Mouse (Mus musculus) embryo, embryonic 9.5 days (tissue): ENCODE results near the gene Slc25a42.

Experiments used
- DNase-seq: peaks from one replicate; pipeline ENCODE4 v3.0.0-alpha.2; 2017; ENCODE audit errors: extremely low spot score

Slc25a42 gene

GRCm38 (mm10) chr8:70170748-70171147, 41.4 kb downstream of the Slc25a42 start:
- DNase-seq: no peak

- no peak for DNase-seq
Observed at GRCm38 (mm10) chr8:70170116-70170515, 42.0 kb downstream of the Slc25a42 start.

DNA sequence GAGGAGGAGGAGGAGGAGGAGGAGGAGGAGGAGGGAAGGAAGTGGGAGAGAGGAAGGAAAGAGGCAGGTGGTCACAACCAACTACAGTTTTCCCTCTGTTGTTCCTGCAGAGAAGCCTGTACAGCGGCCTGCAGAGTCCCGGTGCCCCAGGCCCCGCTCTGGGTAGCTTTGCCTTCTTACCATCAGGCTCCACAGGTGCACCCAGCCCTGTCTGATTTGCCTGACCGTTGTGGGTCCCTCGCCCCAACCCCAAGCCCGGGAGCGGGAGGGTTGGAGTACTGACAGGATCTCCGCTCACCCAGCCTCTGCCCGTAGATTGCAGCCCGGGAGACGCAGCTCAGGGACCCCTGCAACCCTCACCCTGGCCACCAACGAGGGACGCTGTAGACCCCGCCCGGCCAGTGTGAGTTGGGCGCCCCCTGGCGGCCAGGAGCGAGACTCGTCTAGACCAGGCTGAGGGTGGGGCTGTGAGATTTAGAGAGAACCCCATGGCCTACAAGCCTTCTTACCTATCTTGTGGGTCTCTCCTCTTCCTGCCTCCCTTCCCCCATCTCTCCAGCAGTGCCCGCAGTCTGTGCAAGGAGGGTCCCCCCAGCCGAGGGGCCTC, 45.5 kb downstream of the Slc25a42 start:
- peak; percentile 86 for DNase-seq

DNA sequence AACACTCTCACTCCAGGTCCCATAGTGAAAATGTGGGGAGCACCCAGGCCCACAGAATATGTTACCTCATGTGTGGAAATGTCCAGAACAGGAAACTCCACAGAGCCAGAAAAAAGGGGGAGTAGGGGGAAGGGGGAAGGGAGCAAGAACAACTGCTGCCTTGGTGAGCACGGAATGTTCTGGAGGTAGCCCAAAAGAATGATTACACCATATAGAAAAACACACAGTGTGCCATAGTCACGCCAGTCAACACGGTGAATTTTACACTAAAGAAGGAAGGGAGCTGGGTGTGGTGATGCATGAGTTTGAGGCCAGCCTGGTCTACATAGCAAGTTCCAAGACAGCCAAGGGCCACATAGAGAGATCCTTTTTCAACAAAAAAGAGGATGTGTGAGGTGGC, 48.8 kb downstream of the Slc25a42 start:
- DNase-seq: no peak

DNA sequence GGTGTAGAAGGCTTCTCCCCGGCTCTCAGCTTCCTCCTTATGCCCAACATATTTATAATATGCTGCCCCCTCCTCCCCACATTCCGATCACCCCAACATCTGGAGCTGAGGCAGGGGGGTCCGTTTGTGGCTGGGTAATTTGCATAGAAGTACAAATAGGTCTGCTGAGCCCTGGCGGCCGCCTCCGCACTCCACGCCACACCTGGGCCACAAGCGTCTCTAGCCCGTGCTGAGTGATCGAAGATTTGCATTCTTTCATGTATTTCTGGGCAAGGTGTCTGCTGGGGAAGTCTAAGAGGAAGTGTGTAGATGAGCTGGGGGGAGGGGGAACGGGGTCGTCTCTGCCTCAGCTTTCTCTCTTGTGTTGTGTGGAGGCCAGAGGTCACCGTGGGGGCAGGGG, 52.1 kb downstream of the Slc25a42 start:
- no peak for DNase-seq

DNA sequence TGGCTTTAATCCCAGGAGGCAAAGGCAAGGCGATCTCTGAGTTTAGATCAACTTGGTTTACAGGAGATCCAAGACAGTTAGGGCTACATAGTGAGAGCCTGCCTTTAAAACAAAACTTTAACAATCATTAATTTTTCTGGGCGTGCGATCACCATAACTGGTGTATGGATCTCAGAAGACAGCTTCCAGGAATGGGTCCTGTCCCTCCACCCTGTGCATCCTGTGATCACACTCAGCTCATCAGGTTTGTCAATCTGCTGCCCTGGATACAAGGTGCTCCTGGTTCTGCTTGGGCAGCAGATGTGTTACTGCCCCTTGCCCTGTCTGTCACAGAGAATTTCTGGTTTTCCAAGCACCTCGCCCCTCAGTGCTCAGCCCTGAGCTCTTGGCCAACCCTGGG, 52.9 kb downstream of the Slc25a42 start:
- DNase-seq: no peak

GRCm38 (mm10) chr8:70158069-70158853, 53.8 kb downstream of the Slc25a42 start:
- DNase-seq: peak; percentile 89

- no peak for DNase-seq
Observed at GRCm38 (mm10) chr8:70157240-70157800, 54.8 kb downstream of the Slc25a42 start.

DNA sequence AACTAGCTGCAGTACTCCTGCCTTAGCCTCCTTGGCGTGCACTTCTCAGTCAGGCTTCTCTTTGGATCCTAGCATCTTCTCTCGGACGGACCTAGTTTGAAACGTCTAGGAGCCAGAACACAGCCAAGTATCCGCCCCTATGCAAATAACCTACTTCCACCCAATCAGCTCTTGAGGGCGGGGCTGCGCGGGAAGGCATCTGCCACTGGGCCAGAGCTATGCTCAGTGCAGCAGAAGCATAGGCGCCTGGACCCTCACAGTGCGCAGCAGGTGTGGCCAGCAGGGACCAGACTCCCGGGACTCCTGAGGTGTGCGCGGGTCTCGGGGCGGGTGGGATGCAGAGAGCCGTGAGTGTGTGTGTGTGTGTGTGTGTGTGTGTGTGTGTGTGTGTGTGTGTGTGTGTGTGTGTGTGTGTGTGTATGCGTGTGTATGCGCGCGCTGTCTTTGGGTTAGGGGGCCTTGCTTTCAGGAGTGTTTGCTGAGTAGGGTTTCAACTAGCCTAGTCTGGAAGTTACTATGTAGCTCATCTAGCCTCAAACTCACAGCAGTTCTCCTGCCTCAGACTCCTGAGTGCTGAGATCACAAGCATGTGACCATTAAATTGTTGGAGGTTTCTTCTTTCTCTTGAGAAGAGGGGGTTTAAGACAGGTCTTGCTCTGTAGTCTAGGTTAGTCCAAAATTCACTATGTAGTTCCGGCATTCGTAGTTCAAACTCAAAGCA, 59.4 kb downstream of the Slc25a42 start:
- peak; percentile 74 for DNase-seq

GRCm38 (mm10) chr8:70150158-70150557, 61.9 kb downstream of the Slc25a42 start:
- DNase-seq: peak; percentile 31

DNA sequence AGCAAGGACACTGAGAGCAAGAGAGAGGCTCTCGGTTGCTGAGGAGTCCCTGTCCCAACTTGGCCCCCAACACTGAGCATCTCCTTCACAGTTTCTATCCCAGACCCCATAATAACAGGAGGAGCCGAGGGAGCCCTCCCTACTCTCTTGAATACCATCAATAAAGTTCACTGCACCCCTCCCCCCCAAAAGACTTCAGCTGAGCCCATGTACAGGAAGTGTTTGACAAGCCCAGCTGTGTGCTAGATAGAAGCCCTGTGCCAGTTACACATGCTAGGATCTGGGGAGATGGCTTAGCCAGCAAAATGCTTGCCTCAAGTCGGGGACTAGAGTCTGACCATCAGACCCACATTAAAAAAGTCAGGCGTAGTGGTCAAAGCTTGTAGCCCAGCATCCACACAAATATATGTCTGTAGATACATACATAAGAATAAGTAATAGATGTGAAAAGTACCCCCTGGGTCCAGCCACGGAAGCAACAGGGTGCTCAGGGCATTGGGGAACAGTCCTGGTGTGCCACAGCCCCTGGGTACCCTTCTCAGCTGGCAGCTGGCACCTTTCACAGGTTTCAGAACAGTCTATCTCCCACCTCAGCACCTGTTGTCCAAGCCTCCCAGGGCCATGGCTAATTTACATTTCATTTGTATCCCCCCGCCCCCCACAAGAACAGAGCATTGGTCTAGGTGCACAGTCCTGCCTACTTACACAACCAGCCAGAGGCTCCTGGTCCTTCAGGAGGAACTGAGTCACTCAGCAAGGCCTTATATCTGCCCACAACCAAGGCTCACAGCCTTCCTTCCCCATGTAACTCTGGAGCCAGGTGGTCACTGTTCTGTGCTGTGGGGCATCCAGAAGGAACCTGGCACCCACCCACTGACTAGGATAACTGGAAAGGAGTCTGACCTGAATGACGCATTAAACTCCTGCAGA, 64.2 kb downstream of the Slc25a42 start:
- no peak for DNase-seq

GRCm38 (mm10) chr8:70139981-70140380, 72.1 kb downstream of the Slc25a42 start:
- DNase-seq: no peak

- DNase-seq: peak; percentile 99
Observed at GRCm38 (mm10) chr8:70139026-70139857, 72.9 kb downstream of the Slc25a42 start, which contains the start of the genes Rfxank, Borcs8 and Mef2b. Gene Rfxank (minus strand): TSS chr8:70139154. Gene Borcs8 (plus strand): TSS chr8:70139499. Gene Mef2b (plus strand): TSS chr8:70139711.

GRCm38 (mm10) chr8:70137890-70138289, 74.2 kb downstream of the Slc25a42 start:
- no peak for DNase-seq

DNA sequence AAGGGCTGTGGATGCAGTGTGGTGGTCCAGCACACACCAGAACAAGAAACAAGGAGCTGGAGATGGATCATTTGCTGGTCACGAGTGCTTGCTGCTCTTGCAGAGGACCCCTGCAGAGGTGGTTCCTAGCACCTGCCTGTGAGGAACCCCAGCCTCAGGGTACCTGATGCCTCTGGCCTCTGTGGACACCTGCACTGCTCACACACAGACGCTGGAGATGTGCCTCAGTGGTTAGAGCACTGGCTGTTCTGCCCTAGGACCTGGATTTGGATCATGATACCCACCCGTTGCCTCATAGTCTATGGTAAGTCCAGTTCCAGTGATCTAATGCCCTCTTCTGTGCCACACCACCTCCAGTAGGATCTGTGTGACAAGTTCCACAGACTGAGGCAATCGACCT, 75.5 kb downstream of the Slc25a42 start:
- no peak for DNase-seq

- DNase-seq: no peak
Observed at GRCm38 (mm10) chr8:70134931-70135330, 77.2 kb downstream of the Slc25a42 start.
